Mouse (Mus musculus) limb, embryonic 15.5 days (tissue): Measurements from ENCODE around the gene Hist1h1b. TPM values are rescaled to one million over a fixed set of nuclear protein-coding genes. Genes with fewer than 3 reads are reported as not detected.
"Not testable (repeated sequence)": the region's sequence is repeated elsewhere in the genome, so short reads cannot be mapped to it uniquely, and the experiment has no call there.

Source experiments
- ATAC-seq: fragments of 200-750 bp; cut with Nextera tagmentation; 2 replicates; pipeline ENCODE4 v1.8.0; 2017; ENCODE audit warnings: low read depth, moderate TSS enrichment; ENCODE audit not compliant: insufficient number of reproducible peaks, low FRiP score, low TSS enrichment
- H3K27ac ChIP-seq: fragments of 300-500 bp; sonication (generic); 2 replicates; pipeline ENCODE4 v1.5.1; 2015; ENCODE audit warnings: moderate library complexity, mild to moderate bottlenecking, inconsistent platforms
- H3K27me3 ChIP-seq: fragments of 300-500 bp; sonication (generic); 2 replicates; pipeline ENCODE4 v1.6.1; 2015; ENCODE audit warnings: inconsistent platforms
- H3K36me3 ChIP-seq: fragments of 300-500 bp; sonication (generic); 2 replicates; pipeline ENCODE4 v1.6.1; 2015; ENCODE audit warnings: inconsistent platforms
- H3K4me1 ChIP-seq: fragments of 300-500 bp; sonication (generic); 2 replicates; pipeline ENCODE4 v1.6.1; 2015; ENCODE audit warnings: inconsistent platforms
- H3K4me2 ChIP-seq: fragments of 300-500 bp; sonication (generic); 2 replicates; pipeline ENCODE4 v1.6.1; 2015; ENCODE audit warnings: mild to moderate bottlenecking, inconsistent platforms
- H3K4me3 ChIP-seq: fragments of 300-500 bp; sonication (generic); 2 replicates; pipeline ENCODE4 v1.5.1; 2015; ENCODE audit warnings: mild to moderate bottlenecking, inconsistent platforms
- H3K9ac ChIP-seq: fragments of 300-500 bp; sonication (generic); 2 replicates; pipeline ENCODE4 v1.6.1; 2015; ENCODE audit warnings: inconsistent platforms
- H3K9me3 ChIP-seq: fragments of 300-500 bp; sonication (generic); 2 replicates; pipeline ENCODE4 v1.6.1; 2016; ENCODE audit warnings: inconsistent platforms
- WGBS: fragments of 180-500 bp; shearing (Covaris S2); methylation state at CpG from one replicate; pipeline ENCODE4 v1.1.7; 2015; 5-methylcytosine and 5-hydroxymethylcytosine counted together
- polyA plus RNA-seq: library from polyadenylated mRNA; unstranded; fragments of >200 nt; fragmentation: Nextera tagmentation; extraction: Ambion mirVana; gene quantifications from 2 replicates; pipeline ENCODE4 v1.2.1, GENCODE M21; 2015

Hist1h1b gene
- polyA plus RNA-seq, 1 experiment from 2014 or later, result 23.5 TPM

DNA sequence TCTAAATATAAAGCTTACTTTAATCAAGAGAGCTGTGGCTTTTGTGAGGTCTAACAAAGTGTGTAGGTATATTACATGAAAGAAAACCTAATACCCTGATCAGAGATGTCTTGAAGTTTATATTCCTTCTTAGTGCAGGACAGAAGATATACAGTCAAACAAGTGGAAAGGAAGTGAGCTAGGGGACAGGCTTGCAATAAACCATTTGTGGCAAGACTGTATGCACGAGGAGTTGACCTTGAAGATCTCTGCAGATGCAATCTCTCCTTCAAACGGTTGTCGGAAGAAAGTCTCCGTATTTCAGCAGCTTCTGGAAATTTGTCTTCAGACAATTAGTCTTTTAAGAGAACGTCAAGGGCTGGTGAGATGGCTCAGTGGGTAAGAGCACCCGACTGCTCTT, 9.5 kb upstream of the Hist1h1b start:
- no peaks in the 10 kb centered on the region for H3K36me3 ChIP-seq
- no peaks in the 10 kb centered on the region for H3K27me3 ChIP-seq
- no peak for ATAC-seq
- peaks cover 11% of the 10 kb centered on the region for H3K4me1 ChIP-seq
- H3K4me2 ChIP-seq, result no peak overlapping the region
- no peak overlapping the region for H3K9ac ChIP-seq
- no peak overlapping the region for H3K27ac ChIP-seq
- no peaks in the 10 kb centered on the region for H3K9me3 ChIP-seq
- no peak overlapping the region for H3K4me3 ChIP-seq
- WGBS, result 65% methylated on average over 6 of the region's 6 CpGs

DNA sequence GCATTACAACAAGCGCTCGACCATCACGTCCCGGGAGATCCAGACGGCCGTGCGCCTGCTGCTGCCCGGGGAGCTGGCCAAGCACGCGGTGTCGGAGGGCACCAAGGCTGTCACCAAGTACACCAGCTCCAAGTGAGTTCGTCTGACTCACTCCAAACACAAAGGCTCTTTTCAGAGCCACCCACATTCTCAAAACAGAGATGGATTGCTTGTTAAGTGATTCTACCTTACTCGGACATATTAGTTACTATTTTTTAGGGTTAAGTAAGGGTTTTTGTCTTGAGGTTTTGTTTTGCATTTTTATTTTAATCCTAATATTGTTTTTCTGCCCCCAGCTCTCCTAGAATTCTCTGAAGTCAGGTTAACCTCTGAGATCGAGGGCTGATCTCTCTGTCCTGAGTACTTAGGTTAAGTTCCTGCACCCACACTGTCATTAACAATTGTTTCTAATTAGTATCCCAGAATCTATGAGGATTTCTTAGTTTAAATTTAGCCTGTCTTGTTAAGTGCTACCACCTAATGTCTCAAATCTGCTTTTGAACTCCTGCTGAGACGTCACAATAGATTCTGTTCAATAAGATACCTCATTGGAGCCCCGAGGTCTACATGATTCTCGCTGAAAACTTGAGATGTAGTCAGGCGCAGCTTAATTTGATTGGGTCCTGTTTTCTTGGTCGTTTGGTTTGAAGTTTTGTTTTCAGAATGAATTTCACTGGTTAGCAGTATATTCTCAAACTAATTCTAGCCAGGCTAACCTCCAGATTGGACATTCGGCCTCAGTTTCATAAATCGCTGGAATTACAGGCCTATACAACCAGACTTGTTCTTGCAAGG, 7.6 kb upstream of the Hist1h1b start:
- Histone ChIP-seq H3K9me3 (no peaks in the 10 kb centered on the region), H3K4me1 (peaks cover 20% of the 10 kb centered on the region), H3K4me2 (peak overlapping the region; percentile 53), H3K27ac (peak overlapping the region; percentile 71), H3K4me3 (peak overlapping the region; percentile 38), H3K9ac (no peak overlapping the region), H3K36me3 (no peaks in the 10 kb centered on the region), H3K27me3 (no peaks in the 10 kb centered on the region)
- ATAC-seq, result no peak
- WGBS, result 15% methylated on average over 17 of the region's 21 CpGs

DNA sequence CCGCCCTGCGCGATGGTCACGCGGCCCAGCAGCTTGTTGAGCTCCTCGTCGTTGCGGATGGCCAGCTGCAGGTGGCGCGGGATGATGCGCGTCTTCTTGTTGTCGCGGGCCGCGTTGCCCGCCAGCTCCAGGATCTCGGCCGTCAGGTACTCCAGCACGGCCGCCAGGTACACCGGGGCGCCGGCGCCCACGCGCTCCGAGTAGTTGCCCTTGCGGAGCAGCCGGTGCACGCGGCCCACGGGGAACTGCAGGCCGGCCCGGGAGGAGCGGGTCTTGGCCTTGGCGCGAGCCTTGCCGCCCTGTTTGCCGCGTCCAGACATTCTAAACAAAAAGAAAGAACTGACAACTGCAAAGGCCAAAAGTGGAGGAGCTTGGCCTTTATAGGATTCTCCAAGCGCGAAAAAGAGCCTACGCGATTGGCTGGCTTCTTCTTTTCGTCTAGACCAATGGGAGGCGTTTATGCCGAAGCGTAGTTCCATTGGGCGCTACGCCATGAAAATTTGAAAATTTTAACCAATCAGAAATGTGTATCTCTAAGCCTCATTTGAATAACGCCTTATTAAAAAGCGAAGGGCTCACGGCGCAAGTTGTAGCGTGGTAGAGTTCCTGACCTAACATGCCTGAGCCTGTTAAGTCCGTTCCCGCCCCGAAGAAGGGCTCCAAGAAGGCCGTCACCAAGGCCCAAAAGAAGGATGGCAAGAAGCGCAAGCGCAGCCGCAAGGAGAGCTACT, 6.6 kb upstream of the Hist1h1b start, which contains the start of the genes Hist1h2an and Hist1h2bp:
Gene Hist1h2an, minus strand, starts transcription at position 320 of the 731 bp plus-strand sequence.
Gene Hist1h2bp, plus strand, starts transcription at position 563 of the 731 bp plus-strand sequence.
- peak within 1 kb of the TSS; percentile 38 for H3K4me3 ChIP-seq
- not testable (repeated sequence) for H3K9ac ChIP-seq, H3K36me3 ChIP-seq, H3K27me3 ChIP-seq, H3K9me3 ChIP-seq
- peak; percentile 93 for ATAC-seq
- H3K4me2 ChIP-seq, result peak within 1 kb of the TSS; percentile 53
- H3K27ac ChIP-seq, result peak within 1 kb of the TSS; percentile 83
- peaks cover 25% of the 10 kb centered on the region for H3K4me1 ChIP-seq
- under 1% methylated on average over 37 of the region's 63 CpGs for WGBS

DNA sequence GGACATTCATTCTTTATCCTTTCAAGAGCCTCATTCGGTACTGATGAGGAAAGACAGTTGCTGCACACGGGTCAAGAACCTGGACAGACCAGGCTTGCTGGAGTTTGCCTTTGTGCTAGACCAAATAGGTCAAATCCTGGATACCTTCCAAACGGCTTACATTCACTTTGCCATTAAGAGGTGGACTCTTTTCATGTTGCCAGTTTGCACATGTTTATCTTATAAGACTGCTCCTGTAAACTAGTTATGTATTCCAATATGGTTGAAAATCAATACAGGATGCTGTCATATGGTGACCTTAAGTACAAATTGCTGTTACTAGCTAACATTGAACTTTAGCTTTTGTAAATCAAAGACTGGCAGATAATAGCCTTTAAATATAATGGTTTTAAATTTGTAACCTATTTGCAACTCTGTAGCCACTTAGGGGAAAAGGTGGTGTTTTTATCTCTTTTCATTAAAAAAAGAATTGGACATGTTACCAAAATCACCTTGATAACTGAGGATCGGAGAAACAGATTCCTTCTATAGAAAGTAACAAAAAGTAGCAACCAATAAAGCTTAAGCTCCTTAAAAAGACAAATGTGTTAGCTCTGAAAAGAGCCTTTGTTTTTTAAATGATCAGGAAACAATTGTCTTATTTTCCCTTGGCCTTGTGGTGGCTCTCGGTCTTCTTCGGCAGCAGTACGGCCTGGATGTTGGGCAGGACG, 5.9 kb upstream of the Hist1h1b start:
- peak overlapping the region; percentile 80 for H3K27ac ChIP-seq

DNA sequence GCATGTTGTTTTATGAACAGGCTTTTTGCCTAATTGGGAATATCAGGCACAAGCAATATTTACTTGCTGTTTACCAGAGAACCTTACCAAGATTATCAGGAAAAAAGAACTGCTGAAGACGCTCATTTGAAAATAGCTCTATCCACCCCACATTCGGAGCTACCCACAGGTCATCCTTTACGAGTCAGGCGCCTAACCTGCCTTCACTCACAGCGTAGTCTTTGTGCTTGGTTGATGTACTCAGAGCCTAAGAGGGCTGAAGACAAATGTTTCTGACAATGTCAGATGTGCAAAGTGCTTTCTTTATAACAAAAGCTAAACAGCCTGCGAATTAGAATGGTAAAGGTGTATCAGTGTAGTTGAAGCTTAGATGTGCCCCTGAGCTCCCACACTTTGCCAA, 3.9 kb upstream of the Hist1h1b start:
- no peaks in the 10 kb centered on the region for H3K27me3 ChIP-seq
- H3K4me3 ChIP-seq, result 0 out of 2 replicates have a peak overlapping the region, but pooled peaks have one; percentile 41
- H3K27ac ChIP-seq, result peak overlapping the region; percentile 88
- peaks cover 37% of the 10 kb centered on the region for H3K4me1 ChIP-seq
- no peaks in the 10 kb centered on the region for H3K9me3 ChIP-seq
- 0 out of 2 replicates have a peak overlapping the region, but pooled peaks have one; percentile 33 for H3K9ac ChIP-seq
- WGBS, result 25% methylated on average over 6 of the region's 6 CpGs
- peak overlapping the region; percentile 56 for H3K4me2 ChIP-seq
- no peak for ATAC-seq
- no peaks in the 10 kb centered on the region for H3K36me3 ChIP-seq

More for the DNA sequence above, 5.9 kb upstream of the Hist1h1b start:
- Histone ChIP-seq H3K9me3 (no peaks in the 10 kb centered on the region), H3K27me3 (no peaks in the 10 kb centered on the region), H3K4me1 (peaks cover 27% of the 10 kb centered on the region), H3K4me2 (peak overlapping the region; percentile 53), H3K4me3 (peak overlapping the region; percentile 38), H3K9ac (no peak overlapping the region), H3K36me3 (no peaks in the 10 kb centered on the region)
- no peak for ATAC-seq
- WGBS, result 5% methylated on average over 8 of the region's 8 CpGs

DNA sequence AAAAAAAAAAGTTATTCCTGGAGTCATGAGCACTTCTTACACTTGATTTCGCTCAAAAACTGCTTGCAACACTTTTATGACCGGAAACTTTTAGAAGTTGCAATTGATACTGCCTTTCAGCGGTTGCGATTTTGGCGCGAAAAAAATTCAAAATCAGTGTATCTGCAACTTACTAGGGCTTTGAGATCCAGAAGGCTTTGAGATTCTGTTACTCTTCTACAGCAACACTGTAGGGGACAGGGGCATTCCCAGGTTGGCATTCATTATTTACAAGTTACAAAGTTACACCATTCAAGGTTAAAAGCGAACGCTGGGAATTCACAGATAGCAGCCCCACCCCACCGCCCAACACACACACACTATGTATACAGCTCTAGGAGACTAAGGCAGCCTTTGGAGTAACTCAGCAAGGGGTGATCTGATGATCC, 3.3 kb upstream of the Hist1h1b start:
- H3K9me3 ChIP-seq, result no peaks in the 10 kb centered on the region
- peak overlapping the region; percentile 33; the same call in 1 of the 2 replicates for H3K9ac ChIP-seq

DNA sequence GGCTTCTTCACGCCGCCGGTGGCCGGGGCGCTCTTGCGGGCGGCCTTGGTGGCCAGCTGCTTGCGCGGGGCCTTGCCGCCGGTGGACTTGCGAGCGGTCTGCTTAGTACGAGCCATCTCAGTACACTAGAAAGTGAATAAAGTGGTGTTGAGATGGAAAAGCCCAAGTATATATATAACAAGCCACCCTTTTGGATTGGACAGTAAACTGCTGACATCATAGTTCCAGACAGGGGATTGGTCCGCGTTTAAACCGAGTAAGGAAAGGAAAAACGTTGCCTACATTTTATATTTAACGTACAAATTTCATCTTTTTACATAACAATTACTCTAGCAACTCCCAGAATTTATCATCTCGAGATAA, 2.8 kb upstream of the Hist1h1b start, which contains the start of gene Hist1h3i:
Gene Hist1h3i, minus strand, starts transcription at position 116 of the 363 bp plus-strand sequence.
- ATAC-seq, result peak; percentile 69
- peaks cover 37% of the 10 kb centered on the region for H3K4me1 ChIP-seq
- H3K9ac ChIP-seq, result peak within 1 kb of the TSS; percentile 33; the same call in 1 of the 2 replicates
- H3K36me3 ChIP-seq, result no peaks in the 10 kb centered on the region
- H3K9me3 ChIP-seq, result no peaks in the 10 kb centered on the region
- 0% methylated on average over 19 of the region's 20 CpGs for WGBS
- H3K27ac ChIP-seq, result peak within 1 kb of the TSS; percentile 88
- peak within 1 kb of the TSS; percentile 41 for H3K4me3 ChIP-seq
- H3K27me3 ChIP-seq, result no peaks in the 10 kb centered on the region
- peak within 1 kb of the TSS; percentile 56 for H3K4me2 ChIP-seq

More for the DNA sequence above, 3.3 kb upstream of the Hist1h1b start:
- H3K27me3 ChIP-seq, result no peaks in the 10 kb centered on the region
- WGBS, result 3% methylated on average over 9 of the region's 9 CpGs
- H3K36me3 ChIP-seq, result no peaks in the 10 kb centered on the region
- no peak for ATAC-seq
- H3K4me2 ChIP-seq, result peak overlapping the region; percentile 56
- H3K27ac ChIP-seq, result peak overlapping the region; percentile 88
- H3K4me1 ChIP-seq, result peaks cover 37% of the 10 kb centered on the region
- peak overlapping the region; percentile 41 for H3K4me3 ChIP-seq

DNA sequence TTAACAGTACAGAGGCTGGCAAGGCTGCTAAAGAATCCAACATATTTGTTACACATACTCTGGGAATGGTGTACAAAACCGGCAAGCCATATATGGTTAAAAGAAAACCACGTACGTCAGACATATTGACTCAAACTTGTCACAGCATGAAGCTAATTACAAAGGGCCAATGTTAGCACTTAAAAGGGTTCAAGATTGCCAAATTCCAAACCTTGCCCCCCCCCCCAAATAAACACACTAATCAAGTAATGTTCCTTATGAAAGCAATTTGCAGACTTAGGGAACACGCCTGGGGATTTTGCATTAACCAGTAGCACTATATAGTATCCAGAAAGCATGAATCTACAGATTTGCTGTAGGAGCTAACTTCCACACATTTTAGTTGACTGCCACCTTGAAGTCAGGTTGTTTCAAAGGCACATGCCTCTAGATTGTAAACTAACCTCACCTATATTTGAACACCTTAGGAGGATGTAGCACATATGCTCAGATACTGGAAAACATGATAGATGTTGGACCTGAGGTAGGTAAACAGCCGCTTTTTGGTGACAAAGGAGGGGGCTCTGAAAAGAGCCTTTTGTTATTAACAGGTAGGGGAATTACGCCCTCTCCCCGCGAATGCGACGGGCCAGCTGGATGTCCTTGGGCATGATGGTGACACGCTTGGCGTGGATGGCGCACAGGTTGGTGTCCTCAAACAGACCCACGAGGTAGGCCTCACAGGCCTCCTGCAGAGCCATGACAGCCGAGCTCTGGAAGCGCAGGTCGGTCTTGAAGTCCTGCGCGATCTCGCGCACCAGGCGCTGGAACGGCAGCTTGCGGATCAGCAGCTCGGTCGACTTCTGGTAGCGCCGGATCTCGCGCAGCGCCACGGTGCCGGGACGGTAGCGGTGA, 2.2 kb upstream of the Hist1h1b start:
- not testable (repeated sequence) for H3K27me3 ChIP-seq, ATAC-seq, H3K36me3 ChIP-seq, H3K9me3 ChIP-seq
- peaks cover 37% of the 10 kb centered on the region for H3K4me1 ChIP-seq
- H3K4me2 ChIP-seq, result peak overlapping the region; percentile 56
- under 1% methylated on average over 17 of the region's 35 CpGs for WGBS
- H3K4me3 ChIP-seq, result peak overlapping the region; percentile 41
- peak overlapping the region; percentile 28; the same call in 1 of the 2 replicates for H3K9ac ChIP-seq
- peak overlapping the region; percentile 88 for H3K27ac ChIP-seq

DNA sequence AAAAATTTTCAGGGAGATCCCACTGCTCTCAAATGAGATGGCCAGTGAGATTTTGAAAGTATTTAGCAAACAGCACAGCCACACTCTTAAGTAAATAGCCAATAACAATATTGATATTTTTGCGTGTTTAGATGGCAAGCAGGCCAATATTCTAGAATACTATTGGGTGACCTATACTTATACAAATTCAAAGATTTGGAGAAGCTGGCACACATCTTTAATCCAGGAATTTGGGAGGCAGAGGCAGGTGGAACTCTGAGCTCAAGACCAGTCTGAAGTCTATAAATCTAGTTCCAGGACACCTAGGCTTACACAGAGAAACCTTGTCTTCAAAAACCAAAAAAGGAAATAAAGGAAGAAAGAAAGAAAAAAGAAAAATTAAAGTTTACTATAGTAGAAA, 1.2 kb upstream of the Hist1h1b start:
- 89% methylated on average over 1 of the region's 1 CpGs for WGBS
- no peak overlapping the region for H3K4me2 ChIP-seq
- H3K27ac ChIP-seq, result no peak overlapping the region

DNA sequence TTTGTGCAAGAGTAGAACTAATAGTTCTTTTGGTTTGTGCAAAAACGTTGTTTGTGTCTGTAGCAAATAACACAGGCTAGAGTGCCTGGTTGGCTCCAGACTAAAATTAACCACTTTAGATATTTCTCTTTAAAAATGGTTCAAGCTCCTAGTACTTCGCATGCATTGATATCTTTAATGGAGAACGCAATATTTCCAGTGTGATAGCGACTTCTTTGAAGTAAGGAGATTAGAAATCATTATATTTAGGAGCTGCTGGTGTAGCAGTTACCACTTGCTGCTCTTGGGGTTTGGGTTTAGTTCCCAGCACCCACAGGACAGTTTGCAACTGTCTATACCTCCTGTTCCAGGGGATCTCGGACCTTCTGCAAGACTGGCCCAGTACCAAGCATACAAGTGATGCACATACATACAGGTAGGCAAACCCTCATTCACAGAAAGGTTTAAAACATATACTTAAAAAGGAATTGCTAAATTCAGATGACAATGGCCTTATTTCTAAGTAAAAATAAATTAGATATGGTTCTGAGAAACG, 663 bp upstream of the Hist1h1b start:
- Histone ChIP-seq H3K4me2 (peak overlapping the region; percentile 90; the same call in 1 of the 2 replicates), H3K27ac (peak overlapping the region; percentile 95), H3K9me3 (no peaks in the 10 kb centered on the region), H3K4me1 (peaks cover 36% of the 10 kb centered on the region), H3K27me3 (no peaks in the 10 kb centered on the region), H3K36me3 (no peaks in the 10 kb centered on the region), H3K4me3 (peak overlapping the region; percentile 51), H3K9ac (no peak overlapping the region)
- no peak for ATAC-seq
- WGBS, result 44% methylated on average over 6 of the region's 6 CpGs

More for the DNA sequence above, 1.2 kb upstream of the Hist1h1b start:
- no peaks in the 10 kb centered on the region for H3K9me3 ChIP-seq
- H3K4me3 ChIP-seq, result no peak overlapping the region
- H3K27me3 ChIP-seq, result no peaks in the 10 kb centered on the region
- no peaks in the 10 kb centered on the region for H3K36me3 ChIP-seq
- H3K9ac ChIP-seq, result no peak overlapping the region
- ATAC-seq, result no peak
- peaks cover 37% of the 10 kb centered on the region for H3K4me1 ChIP-seq
